Mouse (Mus musculus) kidney, embryonic 15.5 days (tissue): ENCODE measurements at regions not wholly inside any gene's neighbourhood (a gene's known extent, or its start where the extent isn't known, plus 50 kb on each side); places are given as distances from the start of the nearest gene placed in this dataset.

Experiments used
- ATAC-seq: fragments of 200-750 bp; cut with Nextera tagmentation; replicated peaks from 2 replicates; pipeline ENCODE4 v1.8.0; 2017; ENCODE audit warnings: moderate TSS enrichment; ENCODE audit not compliant: low FRiP score
- H3K27ac ChIP-seq: fragments of 300-500 bp; sonication (generic); 2 replicates; pipeline ENCODE4 v1.5.1; 2015; ENCODE audit warnings: mild to moderate bottlenecking, inconsistent platforms
- H3K27me3 ChIP-seq: fragments of 300-500 bp; sonication (generic); 2 replicates; pipeline ENCODE4 v1.6.1; 2015; ENCODE audit warnings: inconsistent platforms
- H3K36me3 ChIP-seq: fragments of 300-500 bp; sonication (generic); 2 replicates; pipeline ENCODE4 v1.6.1; 2015; ENCODE audit warnings: inconsistent platforms
- H3K4me1 ChIP-seq: fragments of 300-500 bp; sonication (generic); 2 replicates; pipeline ENCODE4 v1.6.1; 2015; ENCODE audit warnings: inconsistent platforms
- H3K4me2 ChIP-seq: fragments of 300-500 bp; sonication (generic); 2 replicates; pipeline ENCODE4 v1.6.1; 2015; ENCODE audit warnings: moderate library complexity, mild to moderate bottlenecking, inconsistent platforms
- H3K4me3 ChIP-seq: fragments of 300-500 bp; sonication (generic); replicated peaks from 2 replicates; pipeline ENCODE4 v1.5.1; 2015; ENCODE audit warnings: mild to moderate bottlenecking, inconsistent platforms
- H3K9ac ChIP-seq: fragments of 300-500 bp; sonication (generic); 2 replicates; pipeline ENCODE4 v1.6.1; 2015; ENCODE audit warnings: mild to moderate bottlenecking, inconsistent platforms
- H3K9me3 ChIP-seq: fragments of 300-500 bp; sonication (generic); replicated peaks from 2 replicates; pipeline ENCODE4 v1.6.1; 2016; ENCODE audit warnings: inconsistent platforms
- WGBS: fragments of 180-500 bp; shearing (Covaris S2); methylation state at CpG from one replicate; pipeline ENCODE4 v1.1.7; 2015; ENCODE audit warnings: mixed read lengths; 5-methylcytosine and 5-hydroxymethylcytosine counted together

- H3K9ac ChIP-seq: no peak overlapping the region
- H3K36me3 ChIP-seq: no peaks in the 10 kb centered on the region
- no peaks in the 10 kb centered on the region; the same call in 1 of the 2 replicates for H3K9me3 ChIP-seq
- 91% methylated on average over 10 of the region's 10 CpGs for WGBS
- no peaks in the 10 kb centered on the region for H3K27me3 ChIP-seq
- no peak for ATAC-seq
- no peaks in the 10 kb centered on the region for H3K4me1 ChIP-seq
- H3K4me2 ChIP-seq: no peak overlapping the region
- no peak overlapping the region for H3K27ac ChIP-seq
- H3K4me3 ChIP-seq: no peak overlapping the region
Measured at GRCm38 (mm10) chr1:137847311-137847923, 328.1 kb downstream of the Ptprc start.

- no peaks in the 10 kb centered on the region for H3K4me1 ChIP-seq
- 81% methylated on average over 1 of the region's 1 CpGs for WGBS
- ATAC-seq: no peak
- no peak overlapping the region for H3K4me2 ChIP-seq
- no peaks in the 10 kb centered on the region for H3K36me3 ChIP-seq
- no peak overlapping the region for H3K4me3 ChIP-seq
- H3K9ac ChIP-seq: no peak overlapping the region
- H3K9me3 ChIP-seq: no peaks in the 10 kb centered on the region; the same call in 1 of the 2 replicates
- no peaks in the 10 kb centered on the region for H3K27me3 ChIP-seq
- H3K27ac ChIP-seq: no peak overlapping the region
Measured at GRCm38 (mm10) chr1:137846857-137847256, 328.7 kb downstream of the Ptprc start.

- no peak for ATAC-seq
- Histone ChIP-seq H3K27me3 (no peaks in the 10 kb centered on the region), H3K9me3 (no peaks in the 10 kb centered on the region; the same call in 1 of the 2 replicates)
Measured at GRCm38 (mm10) chr1:137840531-137840930, 335.0 kb downstream of the Ptprc start.

GRCm38 (mm10) chr1:137839703-137840102 is 335.8 kb downstream of the Ptprc start:
- 58% methylated on average over 5 of the region's 5 CpGs for WGBS
- Histone ChIP-seq H3K4me3 (no peak overlapping the region), H3K27ac (no peak overlapping the region), H3K36me3 (no peaks in the 10 kb centered on the region), H3K9ac (no peak overlapping the region), H3K9me3 (no peaks in the 10 kb centered on the region; the same call in 1 of the 2 replicates), H3K4me1 (0 out of 2 replicates have a peak, but pooled peaks cover 4% of the 10 kb centered on the region), H3K4me2 (no peak overlapping the region), H3K27me3 (no peaks in the 10 kb centered on the region)
- no peak for ATAC-seq

More at GRCm38 (mm10) chr1:137840531-137840930, 335.0 kb downstream of the Ptprc start:
- Histone ChIP-seq H3K9ac (no peak overlapping the region), H3K27ac (no peak overlapping the region), H3K4me2 (no peak overlapping the region), H3K36me3 (no peaks in the 10 kb centered on the region), H3K4me3 (no peak overlapping the region), H3K4me1 (0 out of 2 replicates have a peak, but pooled peaks cover 4% of the 10 kb centered on the region)

GRCm38 (mm10) chr1:137839263-137839662 is 336.2 kb downstream of the Ptprc start:
- no peaks in the 10 kb centered on the region for H3K36me3 ChIP-seq
- H3K4me3 ChIP-seq: no peak overlapping the region
- no peak overlapping the region for H3K27ac ChIP-seq
- ATAC-seq: no peak
- 69% methylated on average over 2 of the region's 2 CpGs for WGBS
- no peak overlapping the region for H3K4me2 ChIP-seq
- 0 out of 2 replicates have a peak, but pooled peaks cover 4% of the 10 kb centered on the region for H3K4me1 ChIP-seq
- no peak overlapping the region for H3K9ac ChIP-seq
- H3K9me3 ChIP-seq: no peaks in the 10 kb centered on the region; the same call in 1 of the 2 replicates
- H3K27me3 ChIP-seq: no peaks in the 10 kb centered on the region

GRCm38 (mm10) chr1:137838357-137838756 is 337.2 kb downstream of the Ptprc start:
- Histone ChIP-seq H3K4me2 (no peak overlapping the region), H3K9me3 (no peaks in the 10 kb centered on the region; the same call in 1 of the 2 replicates), H3K27me3 (no peaks in the 10 kb centered on the region), H3K4me1 (0 out of 2 replicates have a peak, but pooled peaks cover 4% of the 10 kb centered on the region), H3K27ac (no peak overlapping the region), H3K9ac (no peak overlapping the region), H3K36me3 (no peaks in the 10 kb centered on the region), H3K4me3 (no peak overlapping the region)
- no peak for ATAC-seq
- 56% methylated on average over 8 of the region's 8 CpGs for WGBS

GRCm38 (mm10) chr1:137833535-137833934 is 342.0 kb downstream of the Ptprc start:
- no peak overlapping the region for H3K9ac ChIP-seq
- no peaks in the 10 kb centered on the region for H3K36me3 ChIP-seq
- WGBS: 62% methylated on average over 3 of the region's 3 CpGs
- H3K9me3 ChIP-seq: no peaks in the 10 kb centered on the region
- no peak for ATAC-seq
- H3K27me3 ChIP-seq: no peaks in the 10 kb centered on the region
- no peak overlapping the region for H3K27ac ChIP-seq
- no peak overlapping the region for H3K4me2 ChIP-seq
- H3K4me3 ChIP-seq: no peak overlapping the region
- no peaks in the 10 kb centered on the region for H3K4me1 ChIP-seq

GRCm38 (mm10) chr1:137831284-137831683 is 344.2 kb downstream of the Ptprc start:
- Histone ChIP-seq H3K27ac (no peak overlapping the region), H3K4me1 (no peaks in the 10 kb centered on the region), H3K9ac (no peak overlapping the region), H3K9me3 (no peaks in the 10 kb centered on the region), H3K27me3 (no peaks in the 10 kb centered on the region), H3K36me3 (no peaks in the 10 kb centered on the region), H3K4me2 (no peak overlapping the region), H3K4me3 (no peak overlapping the region)
- no peak for ATAC-seq
- 64% methylated on average over 4 of the region's 4 CpGs for WGBS

- H3K27ac ChIP-seq: no peak overlapping the region
- no peak overlapping the region for H3K4me3 ChIP-seq
- no peak for ATAC-seq
- no peak overlapping the region for H3K9ac ChIP-seq
- H3K4me1 ChIP-seq: no peaks in the 10 kb centered on the region
- H3K4me2 ChIP-seq: no peak overlapping the region
- H3K9me3 ChIP-seq: no peaks in the 10 kb centered on the region
- 60% methylated on average over 4 of the region's 4 CpGs for WGBS
- no peaks in the 10 kb centered on the region for H3K36me3 ChIP-seq
- H3K27me3 ChIP-seq: no peaks in the 10 kb centered on the region
Measured at GRCm38 (mm10) chr1:137827379-137827778, 348.1 kb downstream of the Ptprc start.

- no peak overlapping the region for H3K9ac ChIP-seq
- H3K9me3 ChIP-seq: no peaks in the 10 kb centered on the region
- no peak for ATAC-seq
- 91% methylated on average over 4 of the region's 4 CpGs for WGBS
- no peaks in the 10 kb centered on the region for H3K27me3 ChIP-seq
- no peak overlapping the region for H3K4me3 ChIP-seq
- H3K27ac ChIP-seq: no peak overlapping the region
- no peaks in the 10 kb centered on the region for H3K4me1 ChIP-seq
- H3K36me3 ChIP-seq: no peaks in the 10 kb centered on the region
- no peak overlapping the region for H3K4me2 ChIP-seq
Measured at GRCm38 (mm10) chr1:137815401-137815888, 360.1 kb downstream of the Ptprc start.

- Histone ChIP-seq H3K4me2 (no peak overlapping the region), H3K4me1 (no peaks in the 10 kb centered on the region), H3K4me3 (no peak overlapping the region), H3K9ac (no peak overlapping the region), H3K9me3 (no peaks in the 10 kb centered on the region), H3K36me3 (no peaks in the 10 kb centered on the region), H3K27ac (no peak overlapping the region), H3K27me3 (no peaks in the 10 kb centered on the region)
- 79% methylated on average over 2 of the region's 2 CpGs for WGBS
- ATAC-seq: no peak
Measured at GRCm38 (mm10) chr1:137814556-137814955, 361.0 kb downstream of the Ptprc start.

- no peak overlapping the region for H3K27ac ChIP-seq
- no peak for ATAC-seq
- H3K9ac ChIP-seq: no peak overlapping the region
- H3K27me3 ChIP-seq: no peaks in the 10 kb centered on the region
- no peak overlapping the region for H3K4me3 ChIP-seq
- no peaks in the 10 kb centered on the region for H3K4me1 ChIP-seq
- H3K36me3 ChIP-seq: no peaks in the 10 kb centered on the region
- H3K4me2 ChIP-seq: no peak overlapping the region
- H3K9me3 ChIP-seq: no peaks in the 10 kb centered on the region
- WGBS: 67% methylated on average over 1 of the region's 1 CpGs
Measured at GRCm38 (mm10) chr1:137813716-137814115, 361.8 kb downstream of the Ptprc start.

GRCm38 (mm10) chr1:137811981-137812380 is 363.5 kb downstream of the Ptprc start:
- Histone ChIP-seq H3K4me3 (no peak overlapping the region), H3K27me3 (no peaks in the 10 kb centered on the region), H3K36me3 (no peaks in the 10 kb centered on the region), H3K4me1 (no peaks in the 10 kb centered on the region), H3K27ac (no peak overlapping the region), H3K9me3 (no peaks in the 10 kb centered on the region), H3K9ac (no peak overlapping the region), H3K4me2 (no peak overlapping the region)
- WGBS: 89% methylated on average over 4 of the region's 4 CpGs
- ATAC-seq: no peak
